Mouse (Mus musculus) activated CD4-positive, CD25-positive, alpha-beta regulatory T cell, adult 4 months (primary cell): ENCODE data around the gene Nup54. TPM values are rescaled to one million over a fixed set of nuclear protein-coding genes. Genes with fewer than 3 reads are reported as not detected.

Experiments used
- ATAC-seq: one replicate; pipeline ENCODE4 v1.8.0; 2017
- polyA plus RNA-seq, 2 experiments: library from polyadenylated mRNA; unstranded; fragments of 100-300 nt; shearing (Covaris generic); gene quantifications; one replicate each; pipeline ENCODE4 v1.2.1; 2017

Gene Nup54
- polyA plus RNA-seq, 2 experiments from 2014 or later: 34.5 to 40.6 TPM

GRCm38 (mm10) chr5:92411461-92412140 is 23.4 kb downstream of the Nup54 start:
- ATAC-seq: no peak

- no peak for ATAC-seq
Observed at GRCm38 (mm10) chr5:92410486-92410885, 24.5 kb downstream of the Nup54 start.

- ATAC-seq: no peak
Observed at GRCm38 (mm10) chr5:92409361-92410155, 25.5 kb downstream of the Nup54 start.

- no peak for ATAC-seq
Observed at GRCm38 (mm10) chr5:92404400-92404678, 30.7 kb downstream of the Nup54 start.

GRCm38 (mm10) chr5:92403562-92404399 is 31.2 kb downstream of the Nup54 start:
- ATAC-seq: no peak

- ATAC-seq: no peak
Observed at GRCm38 (mm10) chr5:92402816-92403215, 32.2 kb downstream of the Nup54 start.

GRCm38 (mm10) chr5:92398153-92398552 is 36.9 kb downstream of the Nup54 start:
- peak; percentile 94 for ATAC-seq

GRCm38 (mm10) chr5:92396476-92396875 is 38.5 kb downstream of the Nup54 start:
- no peak for ATAC-seq

- no peak for ATAC-seq
Observed at GRCm38 (mm10) chr5:92395764-92396163, 39.3 kb downstream of the Nup54 start.

GRCm38 (mm10) chr5:92393863-92394262 is 41.2 kb downstream of the Nup54 start:
- no peak for ATAC-seq

GRCm38 (mm10) chr5:92392542-92392941 is 42.5 kb downstream of the Nup54 start:
- peak; percentile 65 for ATAC-seq

- no peak for ATAC-seq
Observed at GRCm38 (mm10) chr5:92390615-92391014, 44.4 kb downstream of the Nup54 start.

GRCm38 (mm10) chr5:92389977-92390376 is 45.0 kb downstream of the Nup54 start:
- no peak for ATAC-seq

- no peak for ATAC-seq
Observed at GRCm38 (mm10) chr5:92387433-92387832, 47.6 kb downstream of the Nup54 start.

GRCm38 (mm10) chr5:92386643-92387042 is 48.4 kb downstream of the Nup54 start:
- ATAC-seq: no peak

GRCm38 (mm10) chr5:92386102-92386501 is 48.9 kb downstream of the Nup54 start:
- ATAC-seq: no peak

- no peak for ATAC-seq
Observed at GRCm38 (mm10) chr5:92384855-92385254, 50.2 kb downstream of the Nup54 start.

- no peak for ATAC-seq
Observed at GRCm38 (mm10) chr5:92383747-92384146, 51.3 kb downstream of the Nup54 start.

- ATAC-seq: no peak
Observed at GRCm38 (mm10) chr5:92382349-92382679, 52.7 kb downstream of the Nup54 start.

- ATAC-seq: peak; percentile 89
Observed at GRCm38 (mm10) chr5:92381550-92382348, 53.3 kb downstream of the Nup54 start.

GRCm38 (mm10) chr5:92376795-92377405 is 58.1 kb downstream of the Nup54 start:
- ATAC-seq: no peak

- peak; percentile 76 for ATAC-seq
Observed at GRCm38 (mm10) chr5:92375368-92375767, 59.7 kb downstream of the Nup54 start.
